ENCODE assay signal across 16 mouse cellular contexts in the genomic region with DNA sequence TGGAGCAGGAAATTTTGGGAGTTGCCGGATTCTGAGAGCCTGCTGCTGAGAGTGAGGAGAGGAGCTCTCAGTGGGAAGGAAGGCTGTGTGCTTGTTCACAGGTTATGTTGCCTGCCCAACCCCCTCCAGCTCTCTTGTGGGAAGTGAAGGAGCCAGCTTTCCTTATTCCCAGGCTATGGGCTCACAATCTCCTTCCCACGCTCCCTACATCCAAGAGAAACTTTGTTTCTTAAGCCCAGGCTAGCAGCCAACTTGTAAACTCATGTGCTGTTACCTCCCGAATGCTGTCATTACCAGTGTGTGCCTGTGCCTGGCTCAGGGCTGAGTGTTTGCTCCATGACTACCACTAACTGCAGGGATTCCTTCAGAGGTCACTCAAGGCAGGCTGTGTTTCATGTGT. TPM values are rescaled to one million over a fixed set of nuclear protein-coding genes. Genes with fewer than 3 reads are reported as not detected.
"Had no signal": no experiment of that assay in that cellular context is flagged by ENCODE, and none has a peak within 500 bp of the region (broad histone marks: within the 10 kb centered on the region; RNA-seq: fewer than 3 reads in every experiment).

No protein-coding gene starts in this region.

- H3K4me1 ChIP-seq: liver, embryonic 12.5 days had no signal

- H3K4me2 ChIP-seq: kidney, embryonic 15.5 days; limb, embryonic 15.5 days; liver, embryonic 12.5 days; lung, embryonic 14.5 days; midbrain, embryonic 15.5 days; neural tube, embryonic 12.5 days had no signal

- H3K4me3 ChIP-seq: kidney, embryonic 15.5 days; limb, embryonic 15.5 days; liver, embryonic 12.5 days; midbrain, embryonic 10.5 days; midbrain, embryonic 15.5 days; neural tube, embryonic 12.5 days had no signal

- H3K9ac ChIP-seq: kidney, embryonic 15.5 days; limb, embryonic 15.5 days; liver, embryonic 12.5 days; lung, embryonic 14.5 days; midbrain, embryonic 15.5 days; neural tube, embryonic 12.5 days had no signal

- H3K27ac ChIP-seq: kidney, embryonic 15.5 days; limb, embryonic 15.5 days; liver, embryonic 12.5 days; midbrain, embryonic 10.5 days; midbrain, embryonic 15.5 days; neural tube, embryonic 12.5 days; stomach, postnatal 0 days had no signal

- H3K36me3 ChIP-seq: kidney, embryonic 15.5 days; limb, embryonic 15.5 days; liver, embryonic 12.5 days; midbrain, embryonic 10.5 days; midbrain, embryonic 15.5 days; neural tube, embryonic 12.5 days had no signal

- H3K9me3 ChIP-seq: kidney, embryonic 15.5 days; limb, embryonic 15.5 days; liver, embryonic 12.5 days; midbrain, embryonic 10.5 days; midbrain, embryonic 15.5 days; neural tube, embryonic 12.5 days had no signal

- ATAC-seq: liver, embryonic 12.5 days; midbrain, embryonic 15.5 days had no signal

- H3K27me3 ChIP-seq: midbrain, embryonic 15.5 days; neural tube, embryonic 12.5 days had no signal

- DNase-seq: kidney, postnatal 14 days; lung, embryonic 14.5 days; lung, postnatal 10 days; lung, postnatal 4 days; right cerebral cortex, postnatal 14 days; thymus, postnatal 36 days had no signal

RNA-seq across cellular contexts. Expression of gene Ccdc149, which starts 39.8 kb away (rescaled TPM):
- total RNA-seq: megakaryocyte, adult 5-6 weeks; monocyte, adult 5-6 weeks; neutrophil, adult 5-6 weeks had no signal

RNA-seq across cellular contexts. Expression of gene Lgi2, which starts 55.2 kb away (rescaled TPM):
- total RNA-seq: megakaryocyte, adult 5-6 weeks; neutrophil, adult 5-6 weeks had no signal
